Mouse (Mus musculus) spleen, adult 2 months (tissue): ENCODE measurements around the gene Slc51a. TPM values are rescaled to one million over a fixed set of nuclear protein-coding genes. Genes with fewer than 3 reads are reported as not detected.

Experiments
- DNase-seq, 2 experiments: peaks; one replicate each; pipeline versions ENCODE4 v3.0.0 to v3.0.0-alpha.2; 2012 to 2021; ENCODE audit warnings: low spot score in 2 of 2, low read depth in 1 of 2
- H3K27ac ChIP-seq: fragments of 200-500 bp; 2 replicates; pipeline ENCODE4 v1.5.1; 2012; ENCODE audit warnings: low read length, inconsistent platforms; ENCODE audit not compliant: insufficient read depth
- H3K27me3 ChIP-seq: fragments of 200-500 bp; 2 replicates; pipeline ENCODE4 v1.6.1; 2012; ENCODE audit warnings: mild to moderate bottlenecking, moderate library complexity, low read length, inconsistent platforms; ENCODE audit not compliant: control insufficient read depth, insufficient read depth
- H3K36me3 ChIP-seq: fragments of 200-500 bp; 2 replicates; pipeline ENCODE4 v1.6.1; 2012; ENCODE audit warnings: mild to moderate bottlenecking, low read length, inconsistent platforms; ENCODE audit not compliant: control insufficient read depth, insufficient read depth
- H3K4me1 ChIP-seq: fragments of 200-500 bp; 2 replicates; pipeline ENCODE4 v1.6.1; 2011; ENCODE audit warnings: inconsistent platforms; ENCODE audit not compliant: control insufficient read depth, insufficient read depth, insufficient read length
- H3K4me3 ChIP-seq: fragments of 200-500 bp; 2 replicates; pipeline ENCODE4 v1.5.1; 2011; ENCODE audit warnings: mild to moderate bottlenecking, inconsistent platforms; ENCODE audit not compliant: insufficient read depth, insufficient read length; ENCODE audit errors: extremely low read depth
- CTCF ChIP-seq: fragments of 200-500 bp; IDR thresholded peaks from 2 replicates; pipeline ENCODE4 v1.5.1; 2011; ENCODE audit warnings: mild to moderate bottlenecking, inconsistent platforms; ENCODE audit not compliant: insufficient read depth, insufficient read length, insufficient replicate concordance; ENCODE audit errors: extremely low read depth
- POLR2A ChIP-seq: fragments of 200-500 bp; IDR thresholded peaks from 2 replicates; pipeline ENCODE4 v1.6.1; 2011; ENCODE audit warnings: low read depth, low read length, inconsistent platforms
- WGBS: fragments of 180-500 bp; shearing (Covaris S2); methylation state at CpG from one replicate; pipeline ENCODE4 v1.1.7; 2018; 5-methylcytosine and 5-hydroxymethylcytosine counted together
- polyA plus RNA-seq: library from polyadenylated mRNA; depleted of rRNA; stranded (reverse); fragments of >200 nt; gene quantifications from 2 replicates; pipeline ENCODE4 v1.2.3, GENCODE M21; 2012

The Slc51a gene
- polyA plus RNA-seq, 1 experiment: not detected

GRCm38 (mm10) chr16:32456761-32457160, 30.9 kb downstream of the Slc51a start:
- no peaks in the 10 kb centered on the region for H3K4me1 ChIP-seq
- H3K27me3 ChIP-seq: no peaks in the 10 kb centered on the region
- no peak overlapping the region for H3K4me3 ChIP-seq
- DNase-seq: no peak
- H3K36me3 ChIP-seq: peaks cover 9% of the 10 kb centered on the region
- 91% methylated on average over 1 of the region's 1 CpGs for WGBS
- no peak overlapping the region for H3K27ac ChIP-seq
- TF ChIP-seq CTCF (no peak), POLR2A (no peak)

- no peak overlapping the region for H3K27ac ChIP-seq
- H3K4me1 ChIP-seq: no peaks in the 10 kb centered on the region
- no peak overlapping the region for H3K4me3 ChIP-seq
- H3K36me3 ChIP-seq: peaks cover 11% of the 10 kb centered on the region
- TF ChIP-seq CTCF (no peak), POLR2A (no peak)
- no peaks in the 10 kb centered on the region for H3K27me3 ChIP-seq
- DNase-seq: no peak
Measured at GRCm38 (mm10) chr16:32456086-32456485, 31.6 kb downstream of the Slc51a start.

- peaks cover 11% of the 10 kb centered on the region for H3K36me3 ChIP-seq
Measured at GRCm38 (mm10) chr16:32454646-32455045, 33.0 kb downstream of the Slc51a start.

GRCm38 (mm10) chr16:32453102-32453501, 34.6 kb downstream of the Slc51a start:
- Histone ChIP-seq H3K36me3 (peaks cover 11% of the 10 kb centered on the region), H3K4me3 (no peak overlapping the region), H3K27me3 (no peaks in the 10 kb centered on the region), H3K4me1 (no peaks in the 10 kb centered on the region), H3K27ac (no peak overlapping the region)
- WGBS: 96% methylated on average over 8 of the region's 8 CpGs
- no peak for DNase-seq
- TF ChIP-seq CTCF (no peak), POLR2A (no peak)

More at GRCm38 (mm10) chr16:32454646-32455045, 33.0 kb downstream of the Slc51a start:
- H3K4me1 ChIP-seq: no peaks in the 10 kb centered on the region
- no peaks in the 10 kb centered on the region for H3K27me3 ChIP-seq
- H3K27ac ChIP-seq: no peak overlapping the region
- no peak overlapping the region for H3K4me3 ChIP-seq
- TF ChIP-seq POLR2A: no peak
- no peak for TF ChIP-seq CTCF
- WGBS: 96% methylated on average over 5 of the region's 5 CpGs
- no peak for DNase-seq

- peaks cover 6% of the 10 kb centered on the region for H3K36me3 ChIP-seq
- TF ChIP-seq CTCF: no peak
- no peak for TF ChIP-seq POLR2A
- H3K4me1 ChIP-seq: no peaks in the 10 kb centered on the region
- WGBS: 90% methylated on average over 2 of the region's 2 CpGs
- H3K27ac ChIP-seq: no peak overlapping the region
- H3K27me3 ChIP-seq: no peaks in the 10 kb centered on the region
- no peak for DNase-seq
- no peak overlapping the region for H3K4me3 ChIP-seq
Measured at GRCm38 (mm10) chr16:32450133-32450532, 37.5 kb downstream of the Slc51a start.

GRCm38 (mm10) chr16:32449665-32450064, 38.0 kb downstream of the Slc51a start:
- TF ChIP-seq CTCF (no peak), POLR2A (no peak)
- Histone ChIP-seq H3K4me3 (no peak overlapping the region), H3K36me3 (peaks cover 6% of the 10 kb centered on the region; the same call in 1 of the 2 replicates), H3K27ac (no peak overlapping the region), H3K4me1 (no peaks in the 10 kb centered on the region; the same call in 1 of the 2 replicates), H3K27me3 (no peaks in the 10 kb centered on the region)
- WGBS: 82% methylated on average over 3 of the region's 3 CpGs
- DNase-seq: no peak

- Histone ChIP-seq H3K4me1 (no peaks in the 10 kb centered on the region; the same call in 1 of the 2 replicates), H3K27me3 (no peaks in the 10 kb centered on the region), H3K27ac (no peak overlapping the region), H3K36me3 (0 out of 2 replicates have a peak, but pooled peaks cover under 1% of the 10 kb centered on the region), H3K4me3 (no peak overlapping the region)
- WGBS: 89% methylated on average over 2 of the region's 2 CpGs
- no peak for DNase-seq
- no peak for TF ChIP-seq POLR2A
- no peak for TF ChIP-seq CTCF
Measured at GRCm38 (mm10) chr16:32446563-32447138, 41.0 kb downstream of the Slc51a start.
